ENCODE assay signal across 9 mouse cellular contexts in the genomic region with DNA sequence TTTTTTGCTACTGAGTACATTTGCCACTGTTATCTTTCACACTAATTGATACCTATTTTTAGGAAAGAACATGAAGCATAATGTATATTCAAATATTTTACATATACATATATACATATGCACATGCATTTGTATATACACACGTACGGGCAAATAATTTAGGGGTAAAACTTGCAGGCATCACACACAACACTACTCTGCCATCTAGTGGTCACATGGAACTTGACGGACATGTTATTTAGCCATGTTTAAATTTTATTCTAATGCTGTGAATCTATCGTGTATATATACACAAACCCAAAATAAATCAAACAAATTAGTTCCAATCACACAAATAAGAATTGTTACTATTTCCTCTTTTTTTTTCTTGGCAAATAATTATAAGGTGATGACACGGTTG.
A peak's percentile ranks its signal among the peaks of the same experiment; 100 is the strongest.
DNase-seq lines count a peak whose midpoint lies in the region; ATAC-seq lines count a peak whose summit lies in the region.
"Had no signal": no experiment of that assay in that cellular context is flagged by ENCODE, and none has a peak within 500 bp of the region (broad histone marks: within the 10 kb centered on the region; RNA-seq: fewer than 3 reads in every experiment).

No protein-coding gene starts in this region.

- H3K27me3 ChIP-seq in splenic B cell, adult 2 months (ENCODE audit: control insufficient read depth, insufficient read depth, low read length, poor library complexity, severe bottlenecking) = no peaks in the 10 kb centered on the region

- peak; percentile 57; the same call in 1 of the 2 replicates for ATAC-seq in granulocyte monocyte progenitor cell, adult 5-6 weeks (replicated peaks; ENCODE audit: poor library complexity, severe bottlenecking)

- no peaks in the 10 kb centered on the region for H3K36me3 ChIP-seq in splenic B cell, adult 2 months (ENCODE audit: control insufficient read depth, insufficient read depth, low read length, poor library complexity, severe bottlenecking)
- H3K36me3 ChIP-seq: embryonic facial prominence, embryonic 13.5 days had no signal

- peak; percentile 7 for DNase-seq in kidney, adult 9 months
- DNase-seq in kidney, adult 11 months = no peak
- DNase-seq in 3T3-L1 (ENCODE audit: low read depth, low spot score) (peak; percentile 62), 416B (ENCODE audit: low read depth) (peak; percentile 47)
- DNase-seq in splenic B cell, adult 2 months (ENCODE audit: low read depth, low spot score) = peak; percentile 35
- no peak for DNase-seq in ovary, adult 18-20 months (ENCODE audit: low spot score)
- no peak for DNase-seq in adrenal gland, adult 2 months

Comparison
In these comparisons a context has a peak if more than half of its experiments do, and no peak if none do; other contexts are left out.
1. DNase-seq: peak in kidney, adult 9 months (single experiment), 3T3-L1 (single experiment), 416B (single experiment) and splenic B cell, adult 2 months (single experiment); none in kidney, adult 11 months (single experiment), ovary, adult 18-20 months (single experiment) and adrenal gland, adult 2 months (single experiment).